Mouse (Mus musculus): ENCODE measurements around the gene Spata13.

DNA sequence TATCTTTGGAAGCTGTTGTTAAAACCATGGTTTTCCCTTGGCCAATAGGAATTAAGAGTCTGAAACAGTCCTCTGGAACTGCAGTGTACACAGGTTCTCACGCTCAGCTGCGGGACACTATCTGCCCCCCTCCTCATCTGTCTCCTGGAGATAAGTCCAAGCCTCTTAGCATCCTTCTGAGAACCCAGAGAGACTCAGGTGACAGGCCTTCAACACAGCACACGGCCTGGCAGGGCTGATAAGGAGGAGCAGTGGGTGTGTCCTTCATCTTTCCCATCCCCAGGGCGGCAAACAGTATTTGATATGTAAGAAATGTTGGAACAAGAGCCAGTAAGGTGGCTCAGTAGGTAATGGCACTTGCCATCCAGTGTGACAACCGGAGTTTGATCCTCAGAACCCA, 20.2 kb downstream of the Spata13 start:
- no peak for TF ChIP-seq POLR2A (IDR thresholded peaks at IDR 0.05; ENCODE audit: low read depth, low read length)
- no peak for TF ChIP-seq CTCF (IDR thresholded peaks at IDR 0.05; ENCODE audit: extremely low read depth, insufficient read length, insufficient replicate concordance, low read depth, low read length)
